Mouse (Mus musculus) kidney, adult 2 months (tissue): ENCODE measurements around the gene Gipc3. TPM values are rescaled to one million over a fixed set of nuclear protein-coding genes. Genes with fewer than 3 reads are reported as not detected.

Source experiments
- DNase-seq: peaks from one replicate; pipeline ENCODE4 v3.0.0; 2021
- H3K27ac ChIP-seq: fragments of 200-500 bp; 2 replicates; pipeline ENCODE4 v1.5.1; 2012; ENCODE audit warnings: low read depth, low read length, control low read depth, inconsistent platforms; ENCODE audit not compliant: insufficient read depth
- H3K27me3 ChIP-seq: fragments of 200-500 bp; replicated peaks from 2 replicates; pipeline ENCODE4 v1.6.1; 2012; ENCODE audit warnings: mild to moderate bottlenecking, moderate library complexity, low read length, inconsistent platforms; ENCODE audit not compliant: control insufficient read depth, insufficient read depth
- H3K36me3 ChIP-seq: fragments of 200-500 bp; 2 replicates; pipeline ENCODE4 v1.6.1; 2012; ENCODE audit warnings: mild to moderate bottlenecking, moderate library complexity, low read length, inconsistent platforms; ENCODE audit not compliant: control insufficient read depth, insufficient read depth
- H3K4me1 ChIP-seq: fragments of 200-500 bp; 2 replicates; pipeline ENCODE4 v1.6.1; 2011; ENCODE audit warnings: low read length; ENCODE audit not compliant: control insufficient read depth, insufficient read depth
- H3K4me3 ChIP-seq: fragments of 200-500 bp; 2 replicates; pipeline ENCODE4 v1.5.1; 2011; ENCODE audit warnings: mild to moderate bottlenecking, low read depth, low read length, control low read depth; ENCODE audit not compliant: insufficient read depth
- CTCF ChIP-seq: fragments of 200-500 bp; conservative IDR thresholded peaks from 2 replicates; pipeline ENCODE4 v1.5.1; 2011; ENCODE audit warnings: low read depth, mild to moderate bottlenecking, control low read depth, low read length, moderate library complexity, mixed read lengths; ENCODE audit not compliant: insufficient read depth, insufficient read length
- POLR2A ChIP-seq: fragments of 200-500 bp; IDR thresholded peaks from one replicate; pipeline ENCODE4 v1.6.1; 2011; ENCODE audit warnings: low read depth, low read length, control low read depth
- WGBS: fragments of 180-500 bp; shearing (Covaris S2); methylation state at CpG from one replicate; pipeline ENCODE4 v1.1.7; 2018; 5-methylcytosine and 5-hydroxymethylcytosine counted together
- polyA plus RNA-seq: library from polyadenylated mRNA; depleted of rRNA; stranded (reverse); fragments of >200 nt; gene quantifications from 2 replicates; pipeline ENCODE4 v1.2.3, GENCODE M21; 2012; rRNA removed

Gene Gipc3
- polyA plus RNA-seq: 1.4 and 1.5 TPM in 2 replicates

- TF ChIP-seq POLR2A: no peak
- no peak for TF ChIP-seq CTCF
- Histone ChIP-seq H3K27me3 (no peaks in the 10 kb centered on the region), H3K36me3 (no peaks in the 10 kb centered on the region), H3K4me3 (peak within 1 kb of the TSS; percentile 55), H3K27ac (no peak within 1 kb of the TSS), H3K4me1 (peaks cover 5% of the 10 kb centered on the region; the same call in 1 of the 2 replicates)
- no peak for DNase-seq
- WGBS: 4% methylated on average over 66 of the region's 67 CpGs
These were observed at the start of gene Gipc3 for GRCm38 (mm10) chr10:81342686-81343505. TSS of gene Gipc3 (minus strand) at chr10:81343266.

- Histone ChIP-seq H3K27ac (peak within 1 kb of the TSS; percentile 57), H3K4me3 (peak within 1 kb of the TSS; percentile 44), H3K36me3 (no peaks in the 10 kb centered on the region), H3K4me1 (peaks cover 18% of the 10 kb centered on the region; the same call in 1 of the 2 replicates), H3K27me3 (no peaks in the 10 kb centered on the region)
- 30% methylated on average over 14 of the region's 14 CpGs for WGBS
- TF ChIP-seq POLR2A (no peak), CTCF (no peak)
- peak; percentile 90 for DNase-seq
These were observed 49.7 kb upstream of the Gipc3 start, which contains the start of gene Smim24 for GRCm38 (mm10) chr10:81392781-81393185. TSS of gene Smim24 (plus strand) at chr10:81393051.

- Histone ChIP-seq H3K4me1 (peaks cover 18% of the 10 kb centered on the region; the same call in 1 of the 2 replicates), H3K27me3 (no peaks in the 10 kb centered on the region), H3K27ac (peak overlapping the region; percentile 8; the same call in 1 of the 2 replicates), H3K36me3 (no peaks in the 10 kb centered on the region), H3K4me3 (no peak overlapping the region)
- 61% methylated on average over 6 of the region's 6 CpGs for WGBS
- no peak for DNase-seq
- TF ChIP-seq POLR2A: no peak
- no peak for TF ChIP-seq CTCF
These were observed 49.2 kb upstream of the Gipc3 start for GRCm38 (mm10) chr10:81392270-81392669.

GRCm38 (mm10) chr10:81390678-81390965, 47.6 kb upstream of the Gipc3 start:
- Histone ChIP-seq H3K4me3 (no peak overlapping the region), H3K27ac (no peak overlapping the region), H3K27me3 (no peaks in the 10 kb centered on the region), H3K4me1 (peaks cover 18% of the 10 kb centered on the region; the same call in 1 of the 2 replicates), H3K36me3 (no peaks in the 10 kb centered on the region)
- no peak for TF ChIP-seq CTCF
- no peak for TF ChIP-seq POLR2A
- 88% methylated on average over 13 of the region's 13 CpGs for whole genome bisulfite sequencing
- DNase-seq: no peak

GRCm38 (mm10) chr10:81389801-81390677, 47.0 kb upstream of the Gipc3 start:
- H3K36me3 ChIP-seq: no peaks in the 10 kb centered on the region
- H3K4me3 ChIP-seq: no peak overlapping the region
- TF ChIP-seq CTCF: peak; percentile 91
- no peak for TF ChIP-seq POLR2A
- peak; percentile 81 for DNase-seq
- peaks cover 23% of the 10 kb centered on the region; the same call in 1 of the 2 replicates for H3K4me1 ChIP-seq
- H3K27me3 ChIP-seq: no peaks in the 10 kb centered on the region
- H3K27ac ChIP-seq: no peak overlapping the region
- 48% methylated on average over 23 of the region's 23 CpGs for WGBS

DNA sequence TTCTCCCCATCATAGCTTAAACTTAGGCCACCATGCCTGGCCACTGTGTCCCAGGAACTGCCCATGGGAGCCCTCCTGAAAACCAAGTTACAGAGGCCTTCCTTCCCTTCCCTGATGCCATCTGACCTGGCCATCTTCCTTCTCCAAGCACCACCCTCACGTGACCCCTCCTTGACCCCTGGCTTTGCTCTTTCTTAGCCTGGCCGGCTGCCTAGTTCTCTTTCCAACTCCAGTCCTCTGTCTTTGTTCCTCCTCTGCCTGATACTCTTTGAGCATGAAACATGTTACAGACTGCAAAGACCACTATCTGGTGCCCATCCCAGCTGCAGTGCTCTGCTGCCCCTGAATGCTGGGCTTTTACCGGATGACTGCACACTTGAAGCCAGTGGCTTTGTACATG, 46.3 kb upstream of the Gipc3 start:
- Histone ChIP-seq H3K27ac (no peak overlapping the region), H3K36me3 (no peaks in the 10 kb centered on the region), H3K4me1 (peaks cover 25% of the 10 kb centered on the region; the same call in 1 of the 2 replicates), H3K4me3 (no peak overlapping the region), H3K27me3 (no peaks in the 10 kb centered on the region)
- TF ChIP-seq POLR2A (no peak), CTCF (no peak)
- DNase-seq: peak; percentile 78
- 24% methylated on average over 3 of the region's 3 CpGs for WGBS

DNA sequence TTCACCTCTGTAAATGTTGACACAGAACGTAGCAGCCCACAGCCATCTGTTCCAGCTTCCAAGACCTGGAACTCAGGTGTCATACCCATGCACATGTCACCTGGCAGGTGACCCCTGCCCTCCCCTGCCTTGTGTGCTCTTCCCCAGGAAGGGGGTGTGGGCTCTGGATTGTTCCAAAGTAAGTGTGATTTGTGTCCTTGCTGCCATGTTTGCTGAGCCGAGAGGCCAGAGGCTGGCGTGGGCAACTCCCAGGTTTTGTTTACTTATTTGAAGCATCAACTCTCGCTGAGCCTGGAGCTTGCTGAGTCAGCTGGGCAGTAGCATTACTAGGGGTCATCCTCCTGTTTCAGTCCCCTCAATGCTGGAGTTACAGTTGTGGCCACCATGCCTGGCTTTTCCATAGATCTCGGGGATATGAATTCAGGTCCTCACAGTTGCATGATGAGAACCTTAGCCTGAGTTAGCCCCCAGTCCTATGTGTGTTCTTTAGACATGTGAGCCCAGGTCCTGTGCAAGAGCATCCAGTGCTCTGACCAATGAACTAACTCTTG, 45.5 kb upstream of the Gipc3 start, which contains the start of gene Gm48552:
Gene Gm48552, plus strand, starts transcription at position 501 of the 551 bp plus-strand sequence.
- Histone ChIP-seq H3K27me3 (no peaks in the 10 kb centered on the region), H3K36me3 (no peaks in the 10 kb centered on the region), H3K4me1 (peaks cover 22% of the 10 kb centered on the region; the same call in 1 of the 2 replicates), H3K4me3 (no peak within 1 kb of the TSS), H3K27ac (no peak within 1 kb of the TSS)
- no peak for TF ChIP-seq POLR2A
- TF ChIP-seq CTCF: no peak
- DNase-seq: no peak
- 66% methylated on average over 5 of the region's 5 CpGs for WGBS
